Mouse (Mus musculus) limb, embryonic 13.5 days (tissue): ENCODE data around the gene Pot1a. TPM values are rescaled to one million over a fixed set of nuclear protein-coding genes. Genes with fewer than 3 reads are reported as not detected.
A peak's percentile ranks its signal among the peaks of the same experiment; 100 is the strongest.

Source experiments
- ATAC-seq: fragments of 200-750 bp; cut with Nextera tagmentation; 2 replicates; pipeline ENCODE4 v1.8.0; 2017; ENCODE audit warnings: low read depth, moderate number of reproducible peaks, moderate TSS enrichment; ENCODE audit not compliant: low FRiP score
- H3K27ac ChIP-seq: fragments of 300-500 bp; sonication (generic); 2 replicates; pipeline ENCODE4 v1.5.1; 2015; ENCODE audit warnings: inconsistent platforms, mild to moderate bottlenecking, moderate library complexity
- H3K27me3 ChIP-seq: fragments of 300-500 bp; sonication (generic); 2 replicates; pipeline ENCODE4 v1.6.1; 2015; ENCODE audit warnings: mild to moderate bottlenecking, inconsistent platforms
- H3K36me3 ChIP-seq: fragments of 300-500 bp; sonication (generic); 2 replicates; pipeline ENCODE4 v1.6.1; 2015; ENCODE audit warnings: inconsistent platforms, mild to moderate bottlenecking, moderate library complexity
- H3K4me1 ChIP-seq: fragments of 300-500 bp; sonication (generic); 2 replicates; pipeline ENCODE4 v1.6.1; 2015; ENCODE audit warnings: inconsistent platforms
- H3K4me2 ChIP-seq: fragments of 300-500 bp; sonication (generic); replicated peaks from 2 replicates; pipeline ENCODE4 v1.6.1; 2015; ENCODE audit warnings: inconsistent platforms, mild to moderate bottlenecking, moderate library complexity
- H3K4me3 ChIP-seq: fragments of 300-500 bp; sonication (generic); 2 replicates; pipeline ENCODE4 v1.5.1; 2015; ENCODE audit warnings: moderate library complexity, mild to moderate bottlenecking, inconsistent platforms
- H3K9ac ChIP-seq: fragments of 300-500 bp; sonication (generic); 2 replicates; pipeline ENCODE4 v1.6.1; 2015; ENCODE audit warnings: mild to moderate bottlenecking, inconsistent platforms
- H3K9me3 ChIP-seq: fragments of 300-500 bp; sonication (generic); 2 replicates; pipeline ENCODE4 v1.6.1; 2016; ENCODE audit warnings: inconsistent platforms
- WGBS: fragments of 180-500 bp; shearing (Covaris S2); methylation state at CpG from one replicate; pipeline ENCODE4 v1.1.7; 2015; 5-methylcytosine and 5-hydroxymethylcytosine counted together
- polyA plus RNA-seq: library from polyadenylated mRNA; unstranded; fragments of >200 nt; fragmentation: Nextera tagmentation; extraction: Ambion mirVana; gene quantifications from 2 replicates; pipeline ENCODE4 v1.2.1, GENCODE M21; 2015

Pot1a gene
- 32.1 and 36.1 TPM in 2 replicates for polyA plus RNA-seq

GRCm38 (mm10) chr6:25808806-25809495 lies at the start of gene Pot1a:
Gene Pot1a, minus strand, starts transcription at chr6:25809246.
- Histone ChIP-seq H3K9ac (peak within 1 kb of the TSS; percentile 78), H3K4me3 (peak within 1 kb of the TSS; percentile 61), H3K27me3 (no peaks in the 10 kb centered on the region), H3K27ac (peak within 1 kb of the TSS; percentile 86), H3K4me1 (peaks cover 8% of the 10 kb centered on the region; the same call in 1 of the 2 replicates), H3K4me2 (peak within 1 kb of the TSS; percentile 59), H3K36me3 (peaks cover 3% of the 10 kb centered on the region; the same call in 1 of the 2 replicates), H3K9me3 (no peaks in the 10 kb centered on the region)
- WGBS = under 1% methylated on average over 34 of the region's 34 CpGs
- peak; percentile 99 for ATAC-seq

DNA sequence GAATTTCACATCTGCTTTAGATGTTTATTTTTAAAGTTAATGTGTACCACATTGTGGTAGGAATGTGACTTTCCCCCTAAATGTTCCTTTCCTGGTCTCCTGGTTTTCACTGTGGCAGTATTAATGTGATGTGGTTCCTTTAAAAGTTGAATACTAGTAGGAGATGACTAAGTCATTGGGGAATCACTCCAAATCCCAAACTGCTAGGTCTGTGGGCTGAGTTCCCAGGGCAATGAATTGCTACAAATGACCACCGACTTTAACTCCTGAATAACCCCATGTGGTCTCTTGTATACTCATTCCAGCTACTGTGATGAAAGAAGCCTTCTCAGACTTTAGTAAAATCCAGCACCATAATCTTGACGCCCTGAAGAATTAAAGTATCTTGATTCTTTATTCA lies 27.2 kb upstream of the Pot1a start:
- no peak overlapping the region for H3K9ac ChIP-seq
- no peak overlapping the region for H3K4me2 ChIP-seq
- H3K27ac ChIP-seq = no peak overlapping the region
- H3K36me3 ChIP-seq = no peaks in the 10 kb centered on the region
- H3K9me3 ChIP-seq = no peaks in the 10 kb centered on the region
- WGBS = 44% methylated on average over 2 of the region's 2 CpGs
- no peak for ATAC-seq
- H3K27me3 ChIP-seq = no peaks in the 10 kb centered on the region
- no peak overlapping the region for H3K4me3 ChIP-seq
- H3K4me1 ChIP-seq = no peaks in the 10 kb centered on the region

- Histone ChIP-seq H3K4me2 (no peak overlapping the region), H3K4me1 (peaks cover 11% of the 10 kb centered on the region; the same call in 1 of the 2 replicates), H3K27me3 (no peaks in the 10 kb centered on the region), H3K9me3 (no peaks in the 10 kb centered on the region), H3K27ac (no peak overlapping the region), H3K36me3 (peaks cover 9% of the 10 kb centered on the region; the same call in 1 of the 2 replicates), H3K4me3 (no peak overlapping the region), H3K9ac (no peak overlapping the region)
- no peak for ATAC-seq
- WGBS = 91% methylated on average over 3 of the region's 3 CpGs
These were observed 3.0 kb downstream of the Pot1a start for GRCm38 (mm10) chr6:25806021-25806420.

DNA sequence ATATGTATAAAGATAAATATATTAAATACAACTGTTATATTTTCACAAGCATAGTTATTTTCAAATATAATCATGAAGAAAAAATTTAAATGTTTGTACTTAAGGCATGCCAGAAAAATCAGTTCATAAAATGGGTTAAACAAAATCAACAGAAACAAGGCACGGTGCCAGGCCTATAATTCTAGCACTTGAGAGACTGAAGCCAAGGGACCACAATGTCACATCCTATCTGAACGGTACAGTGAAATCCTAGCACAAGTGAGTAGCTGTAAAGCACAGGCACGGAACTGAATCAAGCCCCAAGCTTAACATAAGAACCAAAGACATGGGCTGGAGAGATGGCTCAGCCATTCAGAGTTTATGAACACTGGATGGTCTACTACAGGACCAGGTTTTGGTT lies 6.8 kb downstream of the Pot1a start:
- Histone ChIP-seq H3K27me3 (no peaks in the 10 kb centered on the region), H3K4me2 (no peak overlapping the region), H3K4me1 (peaks cover 7% of the 10 kb centered on the region; the same call in 1 of the 2 replicates), H3K27ac (no peak overlapping the region), H3K9me3 (no peaks in the 10 kb centered on the region), H3K4me3 (no peak overlapping the region), H3K9ac (no peak overlapping the region), H3K36me3 (peaks cover 23% of the 10 kb centered on the region)
- no peak for ATAC-seq
- 72% methylated on average over 3 of the region's 3 CpGs for WGBS

GRCm38 (mm10) chr6:25801230-25801629 lies 7.8 kb downstream of the Pot1a start:
- 90% methylated on average over 6 of the region's 6 CpGs for WGBS

DNA sequence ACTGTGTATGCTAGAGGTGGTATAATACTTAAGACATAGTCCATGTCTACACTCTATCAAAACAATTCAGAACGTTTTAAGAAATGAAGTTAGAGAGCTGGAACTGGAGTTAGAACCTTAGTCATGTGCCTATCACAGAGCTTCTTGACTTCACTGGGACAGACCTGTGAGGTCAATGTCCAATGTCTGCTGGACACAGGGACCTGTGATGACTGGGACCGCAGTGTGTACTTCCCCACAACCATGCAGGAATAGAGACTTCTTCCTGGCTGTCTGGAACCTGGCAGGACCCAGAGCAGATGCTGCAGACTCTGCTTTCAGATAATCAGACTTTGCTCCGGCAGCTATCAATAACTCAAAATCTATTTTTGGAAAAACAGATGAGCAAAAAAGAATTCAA lies 40.8 kb downstream of the Pot1a start:
- Histone ChIP-seq H3K27me3 (no peaks in the 10 kb centered on the region), H3K4me1 (no peaks in the 10 kb centered on the region), H3K4me3 (no peak overlapping the region), H3K36me3 (peaks cover 51% of the 10 kb centered on the region), H3K9ac (no peak overlapping the region), H3K27ac (no peak overlapping the region), H3K9me3 (no peaks in the 10 kb centered on the region), H3K4me2 (no peak overlapping the region)
- WGBS = 91% methylated on average over 3 of the region's 3 CpGs
- no peak for ATAC-seq

More at GRCm38 (mm10) chr6:25801230-25801629, 7.8 kb downstream of the Pot1a start:
- 0 out of 2 replicates have a peak, but pooled peaks cover 3% of the 10 kb centered on the region for H3K4me1 ChIP-seq
- H3K27me3 ChIP-seq = no peaks in the 10 kb centered on the region
- no peak overlapping the region for H3K9ac ChIP-seq
- H3K36me3 ChIP-seq = peaks cover 29% of the 10 kb centered on the region
- ATAC-seq = no peak
- H3K4me2 ChIP-seq = no peak overlapping the region
- no peak overlapping the region for H3K27ac ChIP-seq
- H3K9me3 ChIP-seq = no peaks in the 10 kb centered on the region
- H3K4me3 ChIP-seq = no peak overlapping the region

GRCm38 (mm10) chr6:25767552-25767951 lies 41.5 kb downstream of the Pot1a start:
- Histone ChIP-seq H3K4me2 (no peak overlapping the region), H3K27ac (no peak overlapping the region), H3K27me3 (no peaks in the 10 kb centered on the region), H3K36me3 (peaks cover 56% of the 10 kb centered on the region), H3K4me3 (no peak overlapping the region), H3K9me3 (no peaks in the 10 kb centered on the region), H3K4me1 (no peaks in the 10 kb centered on the region), H3K9ac (no peak overlapping the region)
- no peak for ATAC-seq
- WGBS = 93% methylated on average over 8 of the region's 8 CpGs

- no peak overlapping the region for H3K27ac ChIP-seq
- peaks cover 56% of the 10 kb centered on the region for H3K36me3 ChIP-seq
- no peak overlapping the region for H3K9ac ChIP-seq
- no peaks in the 10 kb centered on the region for H3K9me3 ChIP-seq
- H3K4me1 ChIP-seq = no peaks in the 10 kb centered on the region
- no peak overlapping the region for H3K4me2 ChIP-seq
- H3K4me3 ChIP-seq = no peak overlapping the region
- ATAC-seq = 0 out of 2 replicates have a peak, but pooled peaks have one; percentile 54
- WGBS = 64% methylated on average over 7 of the region's 7 CpGs
- no peaks in the 10 kb centered on the region for H3K27me3 ChIP-seq
These were observed 42.0 kb downstream of the Pot1a start for GRCm38 (mm10) chr6:25767073-25767472.

GRCm38 (mm10) chr6:25766283-25766682 lies 42.8 kb downstream of the Pot1a start:
- Histone ChIP-seq H3K9ac (no peak overlapping the region), H3K27me3 (no peaks in the 10 kb centered on the region), H3K27ac (no peak overlapping the region), H3K9me3 (no peaks in the 10 kb centered on the region), H3K4me1 (no peaks in the 10 kb centered on the region), H3K4me2 (no peak overlapping the region), H3K36me3 (peaks cover 60% of the 10 kb centered on the region), H3K4me3 (no peak overlapping the region)
- ATAC-seq = no peak
- WGBS = 84% methylated on average over 10 of the region's 10 CpGs

- ATAC-seq = no peak
- Histone ChIP-seq H3K9ac (no peak overlapping the region), H3K27me3 (no peaks in the 10 kb centered on the region), H3K27ac (no peak overlapping the region), H3K36me3 (peaks cover 41% of the 10 kb centered on the region), H3K4me2 (no peak overlapping the region), H3K4me3 (no peak overlapping the region), H3K4me1 (no peaks in the 10 kb centered on the region), H3K9me3 (no peaks in the 10 kb centered on the region)
- WGBS = 97% methylated on average over 1 of the region's 1 CpGs
These were observed 56.4 kb downstream of the Pot1a start for GRCm38 (mm10) chr6:25752651-25753050.

DNA sequence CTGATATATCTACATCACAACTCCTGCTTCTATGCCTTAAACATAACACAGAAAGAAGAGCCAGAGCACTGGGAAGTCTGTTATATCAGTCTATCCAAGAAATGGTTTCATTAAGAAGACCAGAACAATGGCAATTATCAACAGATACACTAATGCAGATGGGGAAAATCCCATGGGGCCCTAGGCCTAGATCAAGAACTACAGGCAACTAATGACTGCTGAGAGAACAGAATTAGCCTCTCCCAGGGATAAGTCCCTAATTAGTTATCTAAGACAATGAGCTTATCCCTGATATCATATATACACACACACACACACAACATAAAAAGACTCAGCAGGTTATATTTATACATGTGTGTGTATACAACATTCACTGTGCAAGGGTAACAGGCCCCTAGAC lies 72.5 kb downstream of the Pot1a start:
- H3K27me3 ChIP-seq = no peaks in the 10 kb centered on the region
- no peaks in the 10 kb centered on the region for H3K4me1 ChIP-seq
- no peak overlapping the region for H3K27ac ChIP-seq
- no peaks in the 10 kb centered on the region for H3K36me3 ChIP-seq
- H3K9ac ChIP-seq = no peak overlapping the region
- no peak overlapping the region for H3K4me2 ChIP-seq
- no peak overlapping the region for H3K4me3 ChIP-seq
- ATAC-seq = no peak
- no peaks in the 10 kb centered on the region for H3K9me3 ChIP-seq

GRCm38 (mm10) chr6:25726560-25726959 lies 82.5 kb downstream of the Pot1a start:
- Histone ChIP-seq H3K36me3 (no peaks in the 10 kb centered on the region), H3K4me3 (no peak overlapping the region), H3K4me2 (no peak overlapping the region), H3K4me1 (no peaks in the 10 kb centered on the region), H3K9ac (no peak overlapping the region), H3K9me3 (no peaks in the 10 kb centered on the region), H3K27me3 (no peaks in the 10 kb centered on the region), H3K27ac (no peak overlapping the region)
- ATAC-seq = no peak
- WGBS = 82% methylated on average over 1 of the region's 1 CpGs

DNA sequence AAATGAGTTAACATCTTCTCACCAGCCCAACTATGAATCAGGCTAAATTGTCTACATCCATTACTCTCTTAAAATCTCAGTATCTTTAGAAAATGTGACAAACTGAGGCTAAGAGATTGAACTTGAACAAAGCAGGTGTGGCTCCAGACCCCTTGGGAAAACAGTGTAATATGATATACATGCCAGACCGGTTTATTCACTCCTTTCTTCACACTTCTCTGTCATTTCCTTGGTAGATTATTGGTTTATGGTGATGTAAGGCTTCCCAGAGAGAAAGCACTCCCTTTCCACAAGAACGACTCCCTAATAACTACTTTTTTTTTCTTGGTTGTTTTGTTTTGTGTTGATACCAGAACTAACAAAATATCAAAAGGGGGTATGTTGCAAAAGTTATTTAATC lies 98.4 kb downstream of the Pot1a start:
- no peaks in the 10 kb centered on the region for H3K9me3 ChIP-seq
- no peaks in the 10 kb centered on the region for H3K4me1 ChIP-seq
- H3K27me3 ChIP-seq = no peaks in the 10 kb centered on the region
- H3K4me3 ChIP-seq = no peak overlapping the region
- no peak overlapping the region for H3K4me2 ChIP-seq
- no peak overlapping the region for H3K9ac ChIP-seq
- ATAC-seq = no peak
- no peak overlapping the region for H3K27ac ChIP-seq
- WGBS = 15% methylated on average over 2 of the region's 2 CpGs
- no peaks in the 10 kb centered on the region for H3K36me3 ChIP-seq
